Mouse (Mus musculus) kidney, adult 9 months (tissue): Measurements from ENCODE around the gene Tekt3.
A peak's percentile ranks its signal among the peaks of the same experiment; 100 is the strongest.

Experiments
- DNase-seq: peaks from one replicate; pipeline ENCODE4 v3.0.0; 2022

Tekt3 gene

GRCm38 (mm10) chr11:63127513-63127912 is 66.1 kb downstream of the Tekt3 start:
- DNase-seq = no peak

GRCm38 (mm10) chr11:63128784-63129183 is 67.3 kb downstream of the Tekt3 start, which contains the start of gene Pmp22:
Pmp22 (plus strand) TSS chr11:63128982.
- no peak for DNase-seq

GRCm38 (mm10) chr11:63129375-63129774 is 67.9 kb downstream of the Tekt3 start:
- DNase-seq = peak; percentile 49

- no peak for DNase-seq
These were observed 68.4 kb downstream of the Tekt3 start for GRCm38 (mm10) chr11:63129840-63130239.

- peak; percentile 86 for DNase-seq
These were observed 69.0 kb downstream of the Tekt3 start for GRCm38 (mm10) chr11:63130497-63130896.

- peak; percentile 43 for DNase-seq
These were observed 69.7 kb downstream of the Tekt3 start for GRCm38 (mm10) chr11:63131001-63131692.

GRCm38 (mm10) chr11:63131693-63132040 is 70.2 kb downstream of the Tekt3 start:
- no peak for DNase-seq

GRCm38 (mm10) chr11:63132151-63132500 is 70.7 kb downstream of the Tekt3 start:
- no peak for DNase-seq

GRCm38 (mm10) chr11:63132501-63133435 is 71.3 kb downstream of the Tekt3 start:
- peak; percentile 64 for DNase-seq

- DNase-seq = no peak
These were observed 72.6 kb downstream of the Tekt3 start for GRCm38 (mm10) chr11:63134021-63134420.

GRCm38 (mm10) chr11:63134742-63135482 is 73.5 kb downstream of the Tekt3 start:
- DNase-seq = no peak

- peak; percentile 89 for DNase-seq
These were observed 74.2 kb downstream of the Tekt3 start for GRCm38 (mm10) chr11:63135622-63136021.

GRCm38 (mm10) chr11:63136205-63136604 is 74.8 kb downstream of the Tekt3 start:
- DNase-seq = peak; percentile 78

- DNase-seq = no peak
These were observed 75.5 kb downstream of the Tekt3 start for GRCm38 (mm10) chr11:63136836-63137416.

GRCm38 (mm10) chr11:63138739-63139138 is 77.3 kb downstream of the Tekt3 start:
- DNase-seq = no peak

- DNase-seq = no peak
These were observed 80.9 kb downstream of the Tekt3 start for GRCm38 (mm10) chr11:63142311-63142710.

- DNase-seq = no peak
These were observed 81.4 kb downstream of the Tekt3 start for GRCm38 (mm10) chr11:63142816-63143215.

- DNase-seq = no peak
These were observed 82.0 kb downstream of the Tekt3 start for GRCm38 (mm10) chr11:63143486-63143885.
